Mouse (Mus musculus): Measurements from ENCODE around the gene Gper1. TPM values are rescaled to one million over a fixed set of nuclear protein-coding genes. Genes with fewer than 3 reads are reported as not detected.

Gene Gper1
- polyA plus RNA-seq, 1 experiment from 2014 or later = 3.7 TPM

DNA sequence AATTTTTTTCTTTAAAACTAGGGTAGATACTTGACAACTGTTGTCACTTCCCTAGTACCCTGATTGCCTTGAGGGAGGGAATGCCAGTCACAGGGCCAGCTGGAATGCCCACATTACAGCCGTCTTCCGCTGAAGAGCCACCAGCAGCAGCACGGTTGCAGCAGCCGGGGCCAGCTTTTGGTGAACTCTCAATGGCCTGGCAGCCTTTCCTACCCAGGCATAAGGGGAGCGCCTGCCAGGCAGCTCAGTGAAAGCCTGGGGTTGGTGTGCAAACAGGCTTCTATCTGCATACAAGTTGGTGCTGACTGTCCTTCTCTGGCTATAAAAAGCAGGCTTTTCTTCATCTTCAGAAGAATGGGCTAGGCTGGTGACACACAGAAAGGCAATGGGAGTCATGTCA, 17.5 kb downstream of the Gper1 start:
- no peak for ATAC-seq (ENCODE audit: low FRiP score, low read depth)
- H3K4me3 ChIP-seq = no peak overlapping the region
- no peaks in the 10 kb centered on the region for H3K9me3 ChIP-seq
- no peak overlapping the region for H3K27ac ChIP-seq (replicated peaks)
- no peak overlapping the region for H3K4me2 ChIP-seq (replicated peaks)
- no peaks in the 10 kb centered on the region for H3K36me3 ChIP-seq
- H3K4me1 ChIP-seq = peaks cover 11% of the 10 kb centered on the region
- H3K27me3 ChIP-seq = no peaks in the 10 kb centered on the region
- WGBS = 84% methylated on average over 5 of the region's 5 CpGs
- H3K9ac ChIP-seq (replicated peaks) = no peak overlapping the region

DNA sequence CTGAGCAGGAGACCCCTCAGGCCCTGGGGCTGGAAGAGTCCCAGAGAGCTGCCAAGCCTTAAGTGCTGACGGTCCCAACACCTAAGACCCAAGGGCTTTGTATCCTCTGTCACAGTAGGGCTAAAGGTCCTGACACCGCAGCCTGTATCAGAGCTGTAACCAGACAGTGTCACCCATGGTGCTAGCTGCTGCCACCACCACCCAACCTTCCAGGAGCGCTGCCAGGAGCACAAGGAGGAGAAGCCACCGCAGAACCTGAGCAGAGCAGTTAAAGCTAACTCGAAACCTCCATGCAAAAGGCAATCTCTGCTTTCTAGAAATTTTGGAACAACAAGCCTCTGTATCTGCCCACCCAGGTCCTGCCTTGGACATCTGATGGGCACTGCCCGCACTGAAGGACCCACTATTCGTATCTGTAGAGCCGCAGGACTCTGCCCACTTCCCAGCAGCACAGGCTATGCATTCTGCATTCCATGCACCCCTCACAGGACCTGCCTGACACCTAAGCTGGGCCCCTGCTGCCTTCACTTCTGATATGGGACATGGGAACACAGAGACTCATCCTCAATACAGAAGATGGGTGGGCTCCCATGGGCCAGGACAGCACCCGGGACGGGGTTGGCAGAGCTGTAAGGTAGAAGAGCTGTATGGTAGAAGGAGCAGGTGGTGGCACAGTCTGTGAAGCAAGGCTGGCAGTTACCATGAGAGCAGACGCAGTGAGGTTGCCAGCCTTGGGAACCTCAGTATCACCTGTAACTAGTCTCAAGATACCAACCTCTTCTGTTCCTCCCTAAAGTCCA, 18.2 kb downstream of the Gper1 start:
- Histone ChIP-seq H3K9ac (replicated peaks) (no peak overlapping the region), H3K36me3 (no peaks in the 10 kb centered on the region), H3K27ac (replicated peaks) (no peak overlapping the region), H3K27me3 (no peaks in the 10 kb centered on the region), H3K4me1 (peaks cover 8% of the 10 kb centered on the region), H3K9me3 (no peaks in the 10 kb centered on the region), H3K4me3 (no peak overlapping the region), H3K4me2 (replicated peaks) (no peak overlapping the region)
- WGBS = 94% methylated on average over 11 of the region's 11 CpGs
- no peak for ATAC-seq (ENCODE audit: low FRiP score, low read depth)

DNA sequence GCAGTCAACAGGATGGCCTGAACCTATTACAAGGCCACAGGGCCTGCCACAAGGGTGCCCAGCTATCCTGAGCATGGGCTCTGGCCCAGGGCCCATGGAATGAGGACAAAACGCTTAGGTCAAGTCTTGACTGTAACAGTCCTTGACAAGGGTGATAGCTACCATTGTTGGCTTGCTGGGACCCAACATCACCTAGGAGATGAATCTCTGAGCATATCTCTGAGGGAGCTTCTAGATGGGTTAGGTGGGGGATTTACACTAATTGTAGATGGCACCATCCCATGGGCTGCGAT, 18.7 kb downstream of the Gper1 start:
- Histone ChIP-seq H3K27ac (replicated peaks) (no peak overlapping the region), H3K9me3 (no peaks in the 10 kb centered on the region), H3K9ac (replicated peaks) (no peak overlapping the region), H3K27me3 (no peaks in the 10 kb centered on the region), H3K4me2 (replicated peaks) (no peak overlapping the region), H3K36me3 (no peaks in the 10 kb centered on the region), H3K4me1 (peaks cover 10% of the 10 kb centered on the region), H3K4me3 (no peak overlapping the region)
- 87% methylated on average over 2 of the region's 2 CpGs for WGBS
- ATAC-seq (ENCODE audit: low FRiP score, low read depth) = no peak

DNA sequence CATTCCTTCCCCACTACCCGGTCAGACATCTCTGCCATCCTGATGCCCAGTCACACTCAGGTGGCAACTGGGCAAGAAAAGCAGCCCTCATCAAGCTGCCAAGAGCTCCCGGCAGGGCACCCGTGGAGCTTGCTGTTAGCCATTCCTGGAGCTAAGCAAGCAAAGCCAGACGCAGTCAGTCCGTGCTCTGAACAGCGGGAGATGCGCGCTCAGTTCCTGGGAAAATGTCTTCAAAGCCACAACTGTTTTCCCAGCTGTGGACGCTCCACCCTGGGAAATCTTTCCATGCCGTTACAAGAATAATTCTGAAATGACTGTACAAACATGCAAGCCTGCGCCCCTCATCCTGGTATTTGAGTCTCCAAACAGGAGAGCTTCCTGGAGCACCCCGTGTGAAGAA, 19.5 kb downstream of the Gper1 start:
- no peaks in the 10 kb centered on the region for H3K27me3 ChIP-seq
- peaks cover 10% of the 10 kb centered on the region for H3K4me1 ChIP-seq
- no peaks in the 10 kb centered on the region for H3K36me3 ChIP-seq
- 75% methylated on average over 12 of the region's 12 CpGs for WGBS
- no peak overlapping the region for H3K9ac ChIP-seq (replicated peaks)
- H3K4me3 ChIP-seq = no peak overlapping the region
- H3K27ac ChIP-seq (replicated peaks) = peak overlapping the region; percentile 32; the same call in 1 of the 2 replicates
- no peak for ATAC-seq (ENCODE audit: low FRiP score, low read depth)
- H3K4me2 ChIP-seq (replicated peaks) = no peak overlapping the region
- H3K9me3 ChIP-seq = no peaks in the 10 kb centered on the region

DNA sequence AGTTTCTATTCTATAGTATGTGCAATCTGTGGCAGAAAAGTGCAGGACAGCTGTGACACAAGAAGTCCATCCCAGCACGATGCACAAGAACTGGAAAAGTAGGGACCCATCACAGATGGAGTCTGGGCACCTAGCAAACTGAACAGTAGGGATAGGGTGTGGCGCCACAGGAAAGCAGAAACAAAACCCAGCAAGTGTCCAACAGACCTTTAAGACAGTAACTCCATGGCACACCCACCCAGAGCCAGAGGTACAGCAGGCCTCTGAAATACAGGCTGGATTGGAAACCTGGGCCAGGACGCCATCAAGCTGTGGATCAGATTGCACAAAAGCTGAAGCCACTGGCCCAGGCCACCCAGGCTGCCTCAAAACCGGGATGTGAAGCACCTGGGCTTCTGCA, 20.0 kb downstream of the Gper1 start:
- Histone ChIP-seq H3K4me1 (peaks cover 10% of the 10 kb centered on the region), H3K9me3 (no peaks in the 10 kb centered on the region), H3K4me3 (no peak overlapping the region), H3K27ac (replicated peaks) (peak overlapping the region; percentile 32; the same call in 1 of the 2 replicates), H3K27me3 (no peaks in the 10 kb centered on the region), H3K36me3 (no peaks in the 10 kb centered on the region), H3K4me2 (replicated peaks) (no peak overlapping the region), H3K9ac (replicated peaks) (no peak overlapping the region; the same call in 1 of the 2 replicates)
- WGBS = 77% methylated on average over 4 of the region's 4 CpGs
- no peak for ATAC-seq (ENCODE audit: low FRiP score, low read depth)

DNA sequence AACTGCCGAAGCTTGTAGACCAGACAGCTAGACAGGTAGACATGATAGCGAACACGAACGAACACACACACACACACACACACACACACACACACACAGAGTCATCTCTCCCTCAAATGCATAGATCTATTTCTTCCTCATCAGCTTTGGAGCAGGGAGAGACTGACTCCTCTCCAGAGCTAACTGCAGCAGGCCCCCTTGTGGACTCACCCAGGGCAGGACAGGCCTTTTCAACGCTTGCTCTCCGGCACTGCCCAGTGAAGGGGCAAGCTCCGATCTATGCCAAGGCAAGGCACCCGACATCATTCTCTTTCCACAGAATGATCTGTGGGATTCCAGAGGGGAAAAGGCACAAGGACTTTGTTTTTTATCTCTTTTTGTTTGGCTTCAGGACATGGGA, 22.3 kb downstream of the Gper1 start:
- Histone ChIP-seq H3K36me3 (no peaks in the 10 kb centered on the region), H3K27ac (replicated peaks) (no peak overlapping the region), H3K4me3 (no peak overlapping the region), H3K4me2 (replicated peaks) (no peak overlapping the region), H3K27me3 (no peaks in the 10 kb centered on the region), H3K9me3 (no peaks in the 10 kb centered on the region), H3K9ac (replicated peaks) (no peak overlapping the region), H3K4me1 (peaks cover 15% of the 10 kb centered on the region)
- 85% methylated on average over 8 of the region's 8 CpGs for WGBS
- no peak for ATAC-seq (ENCODE audit: low FRiP score, low read depth)

DNA sequence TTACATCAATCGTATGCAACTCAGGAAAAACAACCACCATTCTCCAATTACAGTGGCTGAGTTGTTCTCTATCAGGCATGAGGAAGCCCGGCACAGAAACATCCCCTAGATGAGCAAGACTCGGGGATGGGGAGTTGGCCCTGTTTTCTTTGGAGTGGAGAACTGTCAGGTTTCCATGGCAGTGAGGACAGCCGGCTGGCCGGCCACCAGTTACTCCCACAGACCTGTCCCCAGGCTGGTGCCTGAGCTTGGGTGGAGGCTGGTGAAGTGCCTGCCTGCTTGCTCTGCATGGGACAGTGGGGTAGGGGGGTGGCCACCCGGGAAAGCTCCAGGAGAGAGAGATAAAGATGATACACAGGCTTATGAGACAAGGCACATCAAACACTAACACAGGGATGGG, 25.1 kb downstream of the Gper1 start:
- H3K9me3 ChIP-seq = no peaks in the 10 kb centered on the region
- WGBS = 77% methylated on average over 6 of the region's 6 CpGs

DNA sequence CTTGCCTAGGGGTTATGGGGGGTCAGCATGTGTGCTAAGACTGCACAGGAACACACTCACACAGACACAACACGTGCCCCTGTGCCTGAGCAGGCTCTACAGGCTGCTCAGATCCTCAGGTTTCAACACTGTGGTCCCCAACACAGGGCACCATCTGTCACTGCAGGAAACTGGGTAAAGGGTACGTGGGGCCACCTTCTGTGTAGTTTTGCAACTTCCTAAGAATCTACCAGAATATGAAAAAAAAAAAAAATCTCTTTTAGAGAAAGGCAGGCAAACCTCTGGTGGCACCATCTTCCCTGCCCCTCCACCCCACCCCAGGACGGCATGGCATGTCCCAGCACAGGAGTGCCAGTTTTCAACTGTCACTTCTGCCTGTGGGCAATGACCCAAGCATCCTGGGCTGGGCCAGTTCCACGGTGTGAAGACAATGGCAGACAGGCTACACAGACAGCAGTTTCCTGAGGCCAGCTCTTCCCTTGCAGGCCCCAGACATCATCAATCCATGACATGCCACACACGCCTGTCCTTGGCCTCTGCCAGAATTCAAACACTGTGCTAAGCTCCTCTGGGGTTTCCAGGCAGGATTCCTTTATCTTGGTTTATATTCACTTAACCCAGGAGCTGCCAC, 26.3 kb downstream of the Gper1 start:
- WGBS = 72% methylated on average over 5 of the region's 5 CpGs
- no peak for ATAC-seq (ENCODE audit: low FRiP score, low read depth)
- H3K4me3 ChIP-seq = no peak overlapping the region
- H3K4me2 ChIP-seq (replicated peaks) = no peak overlapping the region
- peaks cover 15% of the 10 kb centered on the region for H3K4me1 ChIP-seq
- peak overlapping the region; percentile 10 for H3K27ac ChIP-seq (replicated peaks)
- no peak overlapping the region for H3K9ac ChIP-seq (replicated peaks)
- H3K36me3 ChIP-seq = peaks cover 2% of the 10 kb centered on the region; the same call in 1 of the 2 replicates
- no peaks in the 10 kb centered on the region for H3K9me3 ChIP-seq
- no peaks in the 10 kb centered on the region for H3K27me3 ChIP-seq

More for the DNA sequence above, 25.1 kb downstream of the Gper1 start:
- H3K4me2 ChIP-seq (replicated peaks) = no peak overlapping the region
- H3K36me3 ChIP-seq = no peaks in the 10 kb centered on the region
- ATAC-seq (ENCODE audit: low FRiP score, low read depth) = no peak
- no peak overlapping the region for H3K4me3 ChIP-seq
- no peak overlapping the region for H3K9ac ChIP-seq (replicated peaks)
- H3K27me3 ChIP-seq = no peaks in the 10 kb centered on the region
- H3K4me1 ChIP-seq = peaks cover 15% of the 10 kb centered on the region
- H3K27ac ChIP-seq (replicated peaks) = no peak overlapping the region

DNA sequence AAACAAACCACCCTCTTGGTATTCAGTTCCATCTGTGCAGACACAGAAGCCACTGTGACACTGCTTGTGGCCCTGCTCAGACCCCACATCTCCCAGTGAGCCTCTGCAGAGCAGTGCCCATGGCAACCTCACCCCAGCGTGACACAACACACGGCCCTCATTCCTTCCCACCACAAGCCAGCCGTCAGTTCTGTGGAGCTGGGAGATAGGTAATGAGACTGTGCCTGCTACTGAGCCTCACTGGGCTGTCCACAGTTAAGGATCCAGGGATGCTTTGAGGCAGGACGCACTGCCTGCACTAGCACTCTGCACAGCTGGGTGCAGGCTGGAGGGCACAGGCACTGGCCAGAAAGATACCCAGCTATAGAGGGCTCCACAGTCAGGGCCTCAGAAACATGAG, 27.0 kb downstream of the Gper1 start:
- Histone ChIP-seq H3K4me3 (no peak overlapping the region), H3K4me1 (peaks cover 15% of the 10 kb centered on the region), H3K27ac (replicated peaks) (peak overlapping the region; percentile 10), H3K9me3 (no peaks in the 10 kb centered on the region), H3K9ac (replicated peaks) (no peak overlapping the region), H3K4me2 (replicated peaks) (no peak overlapping the region), H3K27me3 (no peaks in the 10 kb centered on the region), H3K36me3 (peaks cover 7% of the 10 kb centered on the region; the same call in 1 of the 2 replicates)
- 37% methylated on average over 4 of the region's 4 CpGs for WGBS
- no peak for ATAC-seq (ENCODE audit: low FRiP score, low read depth)

DNA sequence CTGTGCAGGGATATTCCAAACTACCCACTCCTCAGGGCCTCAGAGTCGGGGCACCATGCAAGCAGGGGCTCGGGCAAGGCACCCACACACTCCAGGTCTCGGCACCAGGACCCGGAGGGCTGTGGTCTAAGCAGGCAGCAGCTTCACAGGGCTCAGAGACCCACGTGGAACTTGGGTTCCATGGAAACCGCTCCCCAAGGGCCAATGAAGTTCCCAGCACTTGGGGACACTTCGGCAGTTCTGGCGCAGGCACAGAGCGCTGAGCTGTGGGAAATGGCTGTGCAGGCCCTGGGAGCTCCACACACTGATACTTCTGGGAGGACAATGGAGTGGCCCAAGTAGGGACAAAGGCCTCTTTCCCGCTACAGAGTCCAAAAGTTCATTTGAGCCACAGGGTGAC, 30.1 kb downstream of the Gper1 start:
- Histone ChIP-seq H3K36me3 (peaks cover 7% of the 10 kb centered on the region; the same call in 1 of the 2 replicates), H3K4me1 (peaks cover 9% of the 10 kb centered on the region), H3K9me3 (no peaks in the 10 kb centered on the region), H3K4me3 (no peak overlapping the region), H3K4me2 (replicated peaks) (no peak overlapping the region), H3K9ac (replicated peaks) (no peak overlapping the region), H3K27ac (replicated peaks) (no peak overlapping the region), H3K27me3 (no peaks in the 10 kb centered on the region)
- WGBS = 91% methylated on average over 10 of the region's 10 CpGs
- ATAC-seq (ENCODE audit: low FRiP score, low read depth) = no peak

DNA sequence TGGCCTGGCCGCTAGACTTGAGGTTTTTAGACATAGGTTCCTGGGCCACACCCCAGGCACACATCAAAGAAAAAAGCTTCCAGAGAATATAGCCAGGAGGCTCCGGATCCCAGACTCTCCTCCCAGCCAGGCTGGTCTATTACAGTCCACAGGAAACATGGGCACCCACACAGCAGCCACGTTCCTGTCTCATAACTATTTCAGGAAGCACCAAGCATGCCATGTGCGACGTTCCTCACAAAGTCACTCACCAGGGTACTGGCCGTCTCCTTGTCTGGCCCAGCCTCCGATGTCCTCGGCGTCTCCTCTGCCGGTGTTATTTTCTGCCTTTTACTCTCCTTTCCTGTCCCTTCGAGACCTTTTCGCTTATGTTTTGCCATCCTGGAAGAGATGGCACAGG, 32.2 kb downstream of the Gper1 start:
- 95% methylated on average over 12 of the region's 12 CpGs for WGBS
- H3K9ac ChIP-seq (replicated peaks) = no peak overlapping the region
- no peaks in the 10 kb centered on the region for H3K9me3 ChIP-seq
- H3K36me3 ChIP-seq = peaks cover 7% of the 10 kb centered on the region; the same call in 1 of the 2 replicates
- no peak overlapping the region for H3K4me2 ChIP-seq (replicated peaks)
- H3K27me3 ChIP-seq = no peaks in the 10 kb centered on the region
- H3K4me1 ChIP-seq = peaks cover 14% of the 10 kb centered on the region
- H3K27ac ChIP-seq (replicated peaks) = no peak overlapping the region
- no peak for ATAC-seq (ENCODE audit: low FRiP score, low read depth)
- no peak overlapping the region for H3K4me3 ChIP-seq

DNA sequence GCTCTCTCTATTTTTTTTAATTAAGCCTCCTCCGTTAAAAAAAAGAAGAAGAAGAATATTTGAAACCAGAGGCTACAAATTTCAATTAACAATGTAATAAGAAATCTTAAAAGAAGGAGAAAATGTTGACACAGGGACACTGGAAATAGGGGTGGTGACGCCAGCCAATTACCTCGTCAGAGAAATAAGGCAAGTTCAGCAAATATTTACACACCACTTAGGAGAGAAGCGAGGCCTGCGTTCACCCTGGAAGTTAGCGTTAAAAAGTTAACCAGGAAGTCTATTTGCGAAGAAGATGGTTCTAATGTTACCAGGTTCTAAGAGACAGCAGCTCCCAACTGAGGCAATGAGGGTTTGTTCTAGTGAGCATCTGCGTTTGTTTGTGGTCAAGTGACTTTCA, 34.3 kb downstream of the Gper1 start:
- 84% methylated on average over 8 of the region's 8 CpGs for whole genome bisulfite sequencing
- peaks cover 7% of the 10 kb centered on the region; the same call in 1 of the 2 replicates for H3K36me3 ChIP-seq

More for the DNA sequence above, 34.3 kb downstream of the Gper1 start:
- H3K4me1 ChIP-seq = peaks cover 17% of the 10 kb centered on the region
- no peak overlapping the region for H3K4me3 ChIP-seq
- H3K27ac ChIP-seq (replicated peaks) = no peak overlapping the region
- H3K4me2 ChIP-seq (replicated peaks) = no peak overlapping the region
- H3K9me3 ChIP-seq = no peaks in the 10 kb centered on the region
- ATAC-seq (ENCODE audit: low FRiP score, low read depth) = no peak
- H3K27me3 ChIP-seq = 0 out of 2 replicates have a peak, but pooled peaks cover 2% of the 10 kb centered on the region
- no peak overlapping the region for H3K9ac ChIP-seq (replicated peaks)

Data from midbrain, embryonic 12.5 days (tissue).